Mouse (Mus musculus) thymus, adult 2 months (tissue): ENCODE measurements around the gene Psmd14.

Experiments
- CTCF ChIP-seq: fragments of 200-500 bp; IDR thresholded peaks from 2 replicates; pipeline ENCODE4 v1.5.1; 2012; ENCODE audit warnings: mild to moderate bottlenecking, control low read depth, low read length, moderate library complexity, borderline replicate concordance; ENCODE audit not compliant: control insufficient read depth, poor library complexity, insufficient read depth; ENCODE audit errors: extremely low read depth
- POLR2A ChIP-seq: fragments of 200-500 bp; IDR thresholded peaks from 2 replicates; pipeline ENCODE4 v1.6.1; 2012; ENCODE audit warnings: mild to moderate bottlenecking, low read length, control low read depth, moderate library complexity; ENCODE audit not compliant: control insufficient read depth, poor library complexity, insufficient read depth; ENCODE audit errors: extremely low read depth

- TF ChIP-seq CTCF (no peak), POLR2A (no peak)
Measured at GRCm38 (mm10) chr2:61802656-61803251, 91.3 kb downstream of the Psmd14 start, which contains the start of gene Tbr1.
